Mouse (Mus musculus) stomach, embryonic 14.5 days (tissue): ENCODE measurements around the gene Rad51b. TPM values are rescaled to one million over a fixed set of nuclear protein-coding genes. Genes with fewer than 3 reads are reported as not detected.

Source experiments
- ATAC-seq: fragments of 200-750 bp; cut with Nextera tagmentation; 2 replicates; pipeline ENCODE4 v1.8.0; 2017; ENCODE audit warnings: low read depth, moderate TSS enrichment; ENCODE audit not compliant: insufficient number of reproducible peaks, insufficient read depth, low FRiP score
- H3K27ac ChIP-seq: fragments of 300-500 bp; sonication (generic); 2 replicates; pipeline ENCODE4 v1.5.1; 2014; ENCODE audit warnings: mild to moderate bottlenecking, low read length, moderate library complexity, mixed read lengths
- H3K27me3 ChIP-seq: fragments of 300-500 bp; sonication (generic); 2 replicates; pipeline ENCODE4 v1.6.1; 2014; ENCODE audit warnings: low read length, control low read depth, mixed read lengths; ENCODE audit not compliant: control insufficient read depth, insufficient read depth
- H3K36me3 ChIP-seq: fragments of 300-500 bp; sonication (generic); 2 replicates; pipeline ENCODE4 v1.6.1; 2014; ENCODE audit warnings: mild to moderate bottlenecking, control low read depth, low read length, moderate library complexity, mixed read lengths; ENCODE audit not compliant: control insufficient read depth, insufficient read depth
- H3K4me1 ChIP-seq: fragments of 300-500 bp; sonication (generic); 2 replicates; pipeline ENCODE4 v1.6.1; 2014; ENCODE audit warnings: low read length, control low read depth, mixed read lengths; ENCODE audit not compliant: control insufficient read depth, insufficient read depth
- H3K4me2 ChIP-seq: fragments of 300-500 bp; sonication (generic); replicated peaks from 2 replicates; pipeline ENCODE4 v1.6.1; 2014; ENCODE audit warnings: low read depth, low read length, control low read depth
- H3K4me3 ChIP-seq: fragments of 300-500 bp; sonication (generic); 2 replicates; pipeline ENCODE4 v1.5.1; 2014; ENCODE audit warnings: low read depth, low read length, control low read depth
- H3K9ac ChIP-seq: fragments of 300-500 bp; sonication (generic); replicated peaks from 2 replicates; pipeline ENCODE4 v1.6.1; 2014; ENCODE audit warnings: low read depth, mild to moderate bottlenecking, control low read depth, low read length, moderate library complexity, mixed read lengths
- H3K9me3 ChIP-seq: fragments of 300-500 bp; sonication (generic); 2 replicates; pipeline ENCODE4 v1.6.1; 2016; ENCODE audit warnings: low read depth, low read length, control low read depth; ENCODE audit not compliant: control insufficient read depth
- WGBS: fragments of 180-500 bp; shearing (Covaris S2); extraction: QIAGEN DNeasy Blood & Tissue Kit; methylation state at CpG from one replicate; pipeline ENCODE4 v1.1.7; 2014; 5-methylcytosine and 5-hydroxymethylcytosine counted together
- polyA plus RNA-seq: library from polyadenylated mRNA; unstranded; fragments of >200 nt; fragmentation: Nextera tagmentation; extraction: Ambion mirVana; gene quantifications from 2 replicates; pipeline ENCODE4 v1.2.1, GENCODE M21; 2014

Rad51b gene
- polyA plus RNA-seq, 1 experiment from 2014 or later, result 8.4 TPM

GRCm38 (mm10) chr12:79812422-79812821, 515.3 kb downstream of the Rad51b start:
- H3K27me3 ChIP-seq, result no peaks in the 10 kb centered on the region
- no peak overlapping the region for H3K9ac ChIP-seq
- no peaks in the 10 kb centered on the region for H3K9me3 ChIP-seq
- WGBS, result 77% methylated on average over 8 of the region's 8 CpGs
- no peaks in the 10 kb centered on the region for H3K36me3 ChIP-seq
- H3K4me1 ChIP-seq, result peaks cover 4% of the 10 kb centered on the region; the same call in 1 of the 2 replicates
- H3K4me3 ChIP-seq, result no peak overlapping the region
- H3K4me2 ChIP-seq, result no peak overlapping the region
- H3K27ac ChIP-seq, result no peak overlapping the region
- no peak for ATAC-seq

DNA sequence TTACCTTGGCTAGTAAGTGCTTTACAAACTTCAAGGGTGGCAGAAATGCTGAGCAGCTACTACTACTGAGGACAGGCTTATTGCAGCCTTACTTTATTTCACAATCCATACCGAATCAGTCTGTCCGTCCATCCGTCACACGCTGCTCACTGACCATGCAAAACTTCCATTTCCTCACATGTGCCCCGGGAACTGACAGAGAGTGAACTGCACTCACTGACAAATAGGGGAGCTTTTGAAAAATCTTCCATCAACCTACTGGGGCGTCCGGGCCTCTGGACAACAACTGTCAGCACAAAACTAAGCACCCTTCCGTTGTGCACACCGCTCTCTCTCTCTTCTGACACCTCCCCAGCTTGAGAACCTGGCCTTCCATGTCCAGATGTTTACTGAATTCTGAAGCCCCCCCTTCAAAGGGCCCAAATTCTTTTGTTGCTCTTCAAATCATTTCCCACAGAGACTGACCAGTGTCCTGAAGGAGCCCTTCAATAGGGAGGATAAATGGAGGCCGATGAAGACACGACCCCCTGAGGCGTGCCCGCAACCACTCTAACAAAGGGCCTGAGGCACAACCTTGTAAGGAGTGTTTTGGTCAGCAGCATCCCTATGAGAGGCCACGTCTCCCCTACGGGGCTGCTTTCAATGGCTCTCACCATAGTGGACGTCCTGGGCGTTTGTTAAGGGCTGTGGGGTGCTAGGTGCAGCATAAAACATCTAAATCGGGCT, 515.9 kb downstream of the Rad51b start:
- H3K36me3 ChIP-seq, result no peaks in the 10 kb centered on the region
- no peak for ATAC-seq
- no peaks in the 10 kb centered on the region for H3K9me3 ChIP-seq
- no peak overlapping the region for H3K4me2 ChIP-seq
- no peak overlapping the region for H3K4me3 ChIP-seq
- 73% methylated on average over 18 of the region's 18 CpGs for WGBS
- no peak overlapping the region for H3K27ac ChIP-seq
- H3K27me3 ChIP-seq, result no peaks in the 10 kb centered on the region
- H3K4me1 ChIP-seq, result peaks cover 4% of the 10 kb centered on the region; the same call in 1 of the 2 replicates
- H3K9ac ChIP-seq, result no peak overlapping the region

DNA sequence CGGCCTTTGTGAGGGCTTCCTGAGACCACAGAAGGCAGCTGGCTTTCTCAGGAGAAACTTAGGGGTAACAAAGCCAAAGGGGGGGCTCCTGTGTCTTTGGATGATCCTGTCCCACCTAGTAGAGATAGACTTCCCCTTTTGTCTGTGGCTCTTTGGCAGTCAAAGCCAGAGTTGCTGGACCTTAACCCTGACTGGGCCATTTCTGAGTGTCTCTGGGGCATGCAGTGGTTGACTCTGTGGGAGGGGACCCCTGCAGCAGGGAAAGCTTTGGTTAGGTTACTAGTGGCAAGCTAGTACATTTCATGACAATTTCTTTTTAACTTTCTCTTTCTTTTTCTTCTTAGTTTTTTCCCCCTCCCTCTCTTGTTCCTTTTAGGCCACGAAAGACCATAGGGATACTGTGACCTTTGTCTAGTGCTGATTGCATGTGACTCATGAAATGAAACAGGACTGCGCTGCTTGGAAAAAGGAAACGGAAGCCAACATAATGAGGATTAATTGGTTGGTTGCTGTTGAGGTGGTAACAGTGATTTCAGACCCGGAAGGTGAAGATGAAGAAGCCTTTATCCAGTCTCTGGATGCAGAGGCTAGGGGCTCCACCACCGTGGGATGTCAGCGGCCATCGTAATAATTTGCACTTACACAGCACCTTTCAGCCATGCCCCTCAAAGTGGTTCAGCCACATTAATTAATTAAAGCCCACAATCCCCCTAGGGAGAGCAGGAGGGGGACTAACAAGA, 516.7 kb downstream of the Rad51b start:
- ATAC-seq, result no peak
- 71% methylated on average over 8 of the region's 8 CpGs for WGBS
- Histone ChIP-seq H3K36me3 (no peaks in the 10 kb centered on the region), H3K27me3 (no peaks in the 10 kb centered on the region), H3K9me3 (no peaks in the 10 kb centered on the region), H3K4me2 (no peak overlapping the region), H3K4me1 (peaks cover 4% of the 10 kb centered on the region; the same call in 1 of the 2 replicates), H3K27ac (no peak overlapping the region), H3K4me3 (no peak overlapping the region), H3K9ac (no peak overlapping the region)

DNA sequence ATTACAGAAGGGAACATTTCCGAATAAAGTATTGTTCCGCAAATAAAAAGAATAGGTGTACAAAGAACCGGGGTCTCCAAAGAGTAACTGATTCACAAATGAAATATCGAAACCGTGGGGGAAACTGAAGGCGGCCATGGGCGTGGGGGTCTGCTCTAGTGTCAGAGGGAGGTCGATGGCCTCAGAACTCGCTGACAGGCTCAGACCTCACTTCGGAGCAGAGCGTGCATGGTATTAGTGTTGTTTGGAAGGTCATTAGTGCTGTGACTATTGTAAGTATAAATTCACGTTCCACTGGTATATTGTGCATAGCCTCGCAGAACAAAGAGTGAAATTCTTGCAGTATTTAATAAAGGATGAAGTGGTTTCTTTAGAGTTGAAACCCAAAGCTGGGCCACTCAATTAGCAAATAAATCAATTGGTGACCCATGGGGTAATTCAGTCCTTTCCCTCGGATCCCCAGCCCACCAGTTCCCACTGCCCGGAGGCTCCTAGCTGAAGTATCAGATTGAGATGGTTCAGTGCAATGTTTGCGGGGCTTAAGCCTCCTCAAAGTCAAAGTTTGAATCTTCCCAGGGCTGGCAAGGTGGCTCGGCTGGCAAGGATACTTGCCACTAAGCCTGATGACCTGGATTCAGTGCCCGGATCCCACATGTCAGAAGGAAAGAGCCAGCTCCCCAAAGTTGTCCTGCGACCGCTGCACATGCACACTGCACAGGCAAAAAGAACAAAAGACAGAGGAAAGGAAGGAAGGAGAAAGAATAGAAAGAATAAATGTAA, 517.4 kb downstream of the Rad51b start:
- 74% methylated on average over 20 of the region's 20 CpGs for WGBS
- no peak overlapping the region for H3K4me2 ChIP-seq

GRCm38 (mm10) chr12:79816241-79816640, 519.2 kb downstream of the Rad51b start:
- H3K9me3 ChIP-seq, result no peaks in the 10 kb centered on the region
- 0 out of 2 replicates have a peak, but pooled peaks cover 3% of the 10 kb centered on the region for H3K4me1 ChIP-seq
- no peak overlapping the region for H3K4me3 ChIP-seq
- no peak overlapping the region for H3K4me2 ChIP-seq
- no peaks in the 10 kb centered on the region for H3K36me3 ChIP-seq
- no peak overlapping the region for H3K9ac ChIP-seq
- no peak overlapping the region for H3K27ac ChIP-seq
- 43% methylated on average over 4 of the region's 4 CpGs for WGBS
- ATAC-seq, result no peak
- H3K27me3 ChIP-seq, result no peaks in the 10 kb centered on the region

More for the DNA sequence above, 517.4 kb downstream of the Rad51b start:
- Histone ChIP-seq H3K9ac (no peak overlapping the region), H3K36me3 (no peaks in the 10 kb centered on the region), H3K4me3 (no peak overlapping the region), H3K27me3 (no peaks in the 10 kb centered on the region), H3K4me1 (no peaks in the 10 kb centered on the region; the same call in 1 of the 2 replicates), H3K27ac (no peak overlapping the region), H3K9me3 (no peaks in the 10 kb centered on the region)
- ATAC-seq, result no peak

- peak overlapping the region; percentile 28; the same call in 1 of the 2 replicates for H3K27ac ChIP-seq
- WGBS, result 66% methylated on average over 8 of the region's 8 CpGs
- H3K9ac ChIP-seq, result no peak overlapping the region
- ATAC-seq, result no peak
- H3K27me3 ChIP-seq, result no peaks in the 10 kb centered on the region
- no peak overlapping the region for H3K4me2 ChIP-seq
- no peaks in the 10 kb centered on the region for H3K36me3 ChIP-seq
- no peak overlapping the region for H3K4me3 ChIP-seq
- H3K9me3 ChIP-seq, result no peaks in the 10 kb centered on the region
- 0 out of 2 replicates have a peak, but pooled peaks cover 7% of the 10 kb centered on the region for H3K4me1 ChIP-seq
Observed at GRCm38 (mm10) chr12:79820228-79820958, 523.3 kb downstream of the Rad51b start.

DNA sequence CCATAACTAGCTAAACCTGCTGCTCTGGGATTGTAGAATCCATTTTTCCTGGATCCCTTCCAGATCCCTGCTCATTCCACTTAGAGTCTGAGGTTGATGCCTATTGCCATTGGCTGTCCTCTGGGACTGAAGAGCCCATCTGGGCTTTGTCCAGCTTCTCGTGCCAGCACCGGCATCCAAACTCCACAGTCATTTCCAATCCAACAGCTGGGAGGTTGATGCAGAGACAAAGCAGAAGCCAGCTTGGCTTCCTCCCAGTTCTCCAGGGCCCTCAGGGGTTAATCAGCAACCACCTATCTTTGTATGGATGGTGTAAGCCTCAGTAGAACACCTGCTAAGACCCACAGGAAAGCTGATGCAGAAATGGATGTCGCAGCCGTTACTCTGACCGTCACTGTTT, 524.8 kb downstream of the Rad51b start:
- Histone ChIP-seq H3K9me3 (no peaks in the 10 kb centered on the region), H3K9ac (no peak overlapping the region), H3K4me3 (no peak overlapping the region), H3K36me3 (no peaks in the 10 kb centered on the region), H3K4me2 (no peak overlapping the region), H3K27me3 (no peaks in the 10 kb centered on the region), H3K27ac (no peak overlapping the region), H3K4me1 (0 out of 2 replicates have a peak, but pooled peaks cover 7% of the 10 kb centered on the region)
- ATAC-seq, result no peak
- WGBS, result 63% methylated on average over 5 of the region's 5 CpGs

DNA sequence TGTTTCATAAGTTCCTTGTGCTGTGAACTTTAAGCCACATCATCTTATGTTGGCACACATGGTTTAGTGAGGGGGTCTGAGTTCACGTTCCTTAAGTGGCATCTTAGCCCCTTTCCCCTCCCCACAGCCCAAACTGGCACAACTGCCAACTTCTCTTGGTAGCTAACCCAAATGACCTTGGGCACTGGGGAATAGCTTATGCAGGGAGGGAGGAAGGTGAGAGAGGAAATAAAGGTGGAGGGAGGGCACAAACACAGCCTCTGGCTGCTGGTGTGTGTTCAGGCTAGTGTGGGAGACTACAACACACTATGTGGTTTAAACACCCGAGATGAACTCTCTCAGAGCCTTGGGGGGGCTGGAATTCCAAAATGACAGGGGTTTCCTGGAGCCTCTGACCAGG, 525.3 kb downstream of the Rad51b start:
- H3K4me3 ChIP-seq, result no peak overlapping the region
- H3K27ac ChIP-seq, result no peak overlapping the region
- no peaks in the 10 kb centered on the region for H3K36me3 ChIP-seq
- H3K9me3 ChIP-seq, result no peaks in the 10 kb centered on the region
- no peak overlapping the region for H3K9ac ChIP-seq
- no peaks in the 10 kb centered on the region for H3K27me3 ChIP-seq
- 70% methylated on average over 2 of the region's 2 CpGs for WGBS
- 0 out of 2 replicates have a peak, but pooled peaks cover 7% of the 10 kb centered on the region for H3K4me1 ChIP-seq
- H3K4me2 ChIP-seq, result no peak overlapping the region
- ATAC-seq, result no peak
